Mouse (Mus musculus): ENCODE data around the gene Gm6164. TPM values are rescaled to one million over a fixed set of nuclear protein-coding genes. Genes with fewer than 3 reads are reported as not detected.
"Not testable (repeated sequence)": the region's sequence is repeated elsewhere in the genome, so short reads cannot be mapped to it uniquely, and the experiment has no call there.

Gene Gm6164
- polyA plus RNA-seq (2014; fragmentation: Nextera tagmentation; extraction: Ambion mirVana): not detected in 2 replicates

GRCm38 (mm10) chr7:20205507-20205906 lies at the start of gene Gm6164:
Gene Gm6164, minus strand, starts transcription at chr7:20205607.
- not testable (repeated sequence) for H3K4me3 ChIP-seq (ENCODE audit: low read depth, low read length); H3K9ac ChIP-seq (ENCODE audit: low read depth, low read length); ATAC-seq (ENCODE audit: low FRiP score); H3K4me2 ChIP-seq (replicated peaks; ENCODE audit: low read depth, low read length); DNase-seq (ENCODE audit: low spot score); H3K27ac ChIP-seq (ENCODE audit: low read depth, low read length); H3K9me3 ChIP-seq (ENCODE audit: control insufficient read depth, low read length); H3K27me3 ChIP-seq (ENCODE audit: control insufficient read depth, insufficient read depth, low read length); H3K4me1 ChIP-seq (replicated peaks; ENCODE audit: control insufficient read depth, insufficient read depth, low read length); H3K36me3 ChIP-seq (ENCODE audit: control insufficient read depth, insufficient read depth, low read length)
- WGBS: no CpG with 5 or more reads among the region's 2 CpGs

GRCm38 (mm10) chr7:20233728-20234127 lies 28.3 kb upstream of the Gm6164 start, which contains the start of gene Gm4498:
Gene Gm4498, minus strand, starts transcription at chr7:20233828.
- WGBS: no CpG with 5 or more reads among the region's 2 CpGs
- H3K27me3 ChIP-seq (ENCODE audit: control insufficient read depth, insufficient read depth, low read length); ATAC-seq (ENCODE audit: low FRiP score); H3K36me3 ChIP-seq (ENCODE audit: control insufficient read depth, insufficient read depth, low read length); H3K4me2 ChIP-seq (replicated peaks; ENCODE audit: low read depth, low read length); H3K27ac ChIP-seq (ENCODE audit: low read depth, low read length); H3K9me3 ChIP-seq (ENCODE audit: control insufficient read depth, low read length); H3K9ac ChIP-seq (ENCODE audit: low read depth, low read length); H3K4me3 ChIP-seq (ENCODE audit: low read depth, low read length); H3K4me1 ChIP-seq (replicated peaks; ENCODE audit: control insufficient read depth, insufficient read depth, low read length); DNase-seq (ENCODE audit: low spot score): not testable (repeated sequence)

GRCm38 (mm10) chr7:20193410-20193809 lies 12.0 kb downstream of the Gm6164 start, which contains the start of gene Vmn1r95:
Gene Vmn1r95, plus strand, starts transcription at chr7:20193710.
- H3K36me3 ChIP-seq (ENCODE audit: control insufficient read depth, insufficient read depth, low read length); H3K9ac ChIP-seq (ENCODE audit: low read depth, low read length); H3K4me1 ChIP-seq (replicated peaks; ENCODE audit: control insufficient read depth, insufficient read depth, low read length); ATAC-seq (ENCODE audit: low FRiP score); H3K4me2 ChIP-seq (replicated peaks; ENCODE audit: low read depth, low read length); H3K27ac ChIP-seq (ENCODE audit: low read depth, low read length); H3K27me3 ChIP-seq (ENCODE audit: control insufficient read depth, insufficient read depth, low read length); H3K9me3 ChIP-seq (ENCODE audit: control insufficient read depth, low read length); DNase-seq (ENCODE audit: low spot score); H3K4me3 ChIP-seq (ENCODE audit: low read depth, low read length): not testable (repeated sequence)
- WGBS: no CpG with 5 or more reads among the region's 3 CpGs

- no CpG with 5 or more reads among the region's 3 CpGs for WGBS
- not testable (repeated sequence) for H3K4me3 ChIP-seq (ENCODE audit: low read depth, low read length); H3K36me3 ChIP-seq (ENCODE audit: control insufficient read depth, insufficient read depth, low read length); H3K9me3 ChIP-seq (ENCODE audit: control insufficient read depth, low read length); H3K27me3 ChIP-seq (ENCODE audit: control insufficient read depth, insufficient read depth, low read length); H3K4me1 ChIP-seq (replicated peaks; ENCODE audit: control insufficient read depth, insufficient read depth, low read length); H3K27ac ChIP-seq (ENCODE audit: low read depth, low read length); H3K9ac ChIP-seq (ENCODE audit: low read depth, low read length); ATAC-seq (ENCODE audit: low FRiP score); DNase-seq (ENCODE audit: low spot score); H3K4me2 ChIP-seq (replicated peaks; ENCODE audit: low read depth, low read length)
Observed at GRCm38 (mm10) chr7:20168277-20168676, 37.1 kb downstream of the Gm6164 start, which contains the start of gene Vmn1r94. Gene Vmn1r94, minus strand, starts transcription at chr7:20168377.

Other genes with a start within 250 kb of the Gm6164 start
- not detected in 2 replicates for gene Ceacam20, start 240.2 kb downstream of the Gm6164 start, polyA plus RNA-seq (2014; fragmentation: Nextera tagmentation; extraction: Ambion mirVana)
- not detected in 2 replicates for gene Nlrp9b, start 214.1 kb downstream of the Gm6164 start, polyA plus RNA-seq (2014; fragmentation: Nextera tagmentation; extraction: Ambion mirVana)
- not detected in 2 replicates for gene Vmn1r91, start 105.9 kb downstream of the Gm6164 start, polyA plus RNA-seq (2014; fragmentation: Nextera tagmentation; extraction: Ambion mirVana)
- not detected in 2 replicates for gene Gm16442, start 83.0 kb downstream of the Gm6164 start, polyA plus RNA-seq (2014; fragmentation: Nextera tagmentation; extraction: Ambion mirVana)
- gene Vmn1r93, start 66.5 kb downstream of the Gm6164 start, polyA plus RNA-seq (2014; fragmentation: Nextera tagmentation; extraction: Ambion mirVana): not detected in 2 replicates
- not detected in 2 replicates for gene Vmn1r94, start 37.2 kb downstream of the Gm6164 start, polyA plus RNA-seq (2014; fragmentation: Nextera tagmentation; extraction: Ambion mirVana)
- gene Vmn1r95, start 11.9 kb downstream of the Gm6164 start, polyA plus RNA-seq (2014; fragmentation: Nextera tagmentation; extraction: Ambion mirVana): not detected in 2 replicates
- not detected in 2 replicates for gene Gm4498, start 28.2 kb upstream of the Gm6164 start, polyA plus RNA-seq (2014; fragmentation: Nextera tagmentation; extraction: Ambion mirVana)
- gene Gm5890, start 57.2 kb upstream of the Gm6164 start, polyA plus RNA-seq (2014; fragmentation: Nextera tagmentation; extraction: Ambion mirVana): not detected in 2 replicates
- gene Gm4133, start 128.5 kb upstream of the Gm6164 start, polyA plus RNA-seq (2014; fragmentation: Nextera tagmentation; extraction: Ambion mirVana): not detected in 2 replicates
- gene Gm5728, start 169.8 kb upstream of the Gm6164 start, polyA plus RNA-seq (2014; fragmentation: Nextera tagmentation; extraction: Ambion mirVana): not detected in 2 replicates
- gene Vmn1r100, start 212.3 kb upstream of the Gm6164 start, polyA plus RNA-seq (2014; fragmentation: Nextera tagmentation; extraction: Ambion mirVana): not detected in 2 replicates
- not detected in 2 replicates for gene Vmn1r101, start 237.0 kb upstream of the Gm6164 start, polyA plus RNA-seq (2014; fragmentation: Nextera tagmentation; extraction: Ambion mirVana)